ENCODE assay signal across 15 mouse cellular contexts in genomic region chr4:133121974-133122637, GRCm38 (mm10). TPM values are rescaled to one million over a fixed set of nuclear protein-coding genes. Genes with fewer than 3 reads are reported as not detected.
DNase-seq lines count a peak whose midpoint lies in the region; ATAC-seq and TF ChIP-seq lines count a peak whose summit lies in the region.
"Had no signal": no experiment of that assay in that cellular context is flagged by ENCODE, and none has a peak within 500 bp of the region (broad histone marks: within the 10 kb centered on the region; RNA-seq: fewer than 3 reads in every experiment).

No protein-coding gene starts in this region.

- 0 out of 2 replicates have a peak, but pooled peaks cover 5% of the 10 kb centered on the region for H3K9me3 ChIP-seq in heart, postnatal 0 days (replicated peaks; ENCODE audit: control insufficient read depth, low read length)
- peaks cover 4% of the 10 kb centered on the region for H3K9me3 ChIP-seq in heart, embryonic 12.5 days (replicated peaks)
- H3K9me3 ChIP-seq in stomach, embryonic 16.5 days (replicated peaks; ENCODE audit: control insufficient read depth, low read length) = no peaks in the 10 kb centered on the region
- H3K9me3 ChIP-seq: embryonic facial prominence, embryonic 10.5 days had no signal

- H3K27ac ChIP-seq in heart, postnatal 0 days (ENCODE audit: low read depth) = 0 out of 2 replicates have a peak overlapping the region, but pooled peaks have one; percentile 35
- no peak overlapping the region for H3K27ac ChIP-seq in heart, embryonic 12.5 days (ENCODE audit: poor library complexity, severe bottlenecking)
- H3K27ac ChIP-seq in stomach, embryonic 16.5 days (ENCODE audit: low read length) = peak overlapping the region; percentile 3; the same call in 1 of the 2 replicates
- H3K27ac ChIP-seq: hindbrain, embryonic 10.5 days; liver, embryonic 12.5 days had no signal

- peak; percentile 30 for DNase-seq in adrenal gland, adult 2 months
- DNase-seq in adrenal gland, adult 18-20 months (ENCODE audit: low spot score in 2 of 2) = no peak
- DNase-seq in heart, postnatal 0 days (ENCODE audit: low spot score) = no peak
- peak; percentile 7 for DNase-seq in retina, embryonic 14.5 days (ENCODE audit: low spot score)
- DNase-seq in retina, postnatal 1 day = no peak
- no peak for DNase-seq in frontal cortex, adult 2 months (ENCODE audit: extremely low spot score in 1 of 2, low spot score in 1 of 2)
- DNase-seq: adrenal gland, postnatal 36 days; cerebellum, adult 8-10 months; right cerebral cortex, postnatal 4 days; thymus, adult 18-20 months had no signal

- H3K27me3 ChIP-seq in heart, postnatal 0 days (ENCODE audit: control insufficient read depth, insufficient read depth, low read length) = no peaks in the 10 kb centered on the region
- no peaks in the 10 kb centered on the region for H3K27me3 ChIP-seq in heart, embryonic 12.5 days (replicated peaks)
- no peaks in the 10 kb centered on the region for H3K27me3 ChIP-seq in stomach, embryonic 16.5 days (ENCODE audit: control insufficient read depth, insufficient read depth, low read length)
- H3K27me3 ChIP-seq: liver, embryonic 12.5 days had no signal

- no peak overlapping the region for H3K4me2 ChIP-seq in heart, postnatal 0 days (ENCODE audit: low read depth, low read length)
- H3K4me2 ChIP-seq in heart, embryonic 12.5 days = no peak overlapping the region
- H3K4me2 ChIP-seq in stomach, embryonic 16.5 days (ENCODE audit: low read depth, low read length) = no peak overlapping the region
- H3K4me2 ChIP-seq: liver, embryonic 12.5 days had no signal

- H3K4me3 ChIP-seq in heart, postnatal 0 days (ENCODE audit: low read depth, low read length) = no peak overlapping the region
- no peak overlapping the region for H3K4me3 ChIP-seq in heart, embryonic 12.5 days
- H3K4me3 ChIP-seq in stomach, embryonic 16.5 days (replicated peaks; ENCODE audit: low read length) = no peak overlapping the region
- H3K4me3 ChIP-seq: embryonic facial prominence, embryonic 10.5 days; hindbrain, embryonic 10.5 days; liver, embryonic 12.5 days had no signal

- H3K4me1 ChIP-seq in heart, postnatal 0 days (ENCODE audit: control insufficient read depth, insufficient read depth) = peaks cover 16% of the 10 kb centered on the region
- H3K4me1 ChIP-seq in heart, embryonic 12.5 days (replicated peaks) = peaks cover 30% of the 10 kb centered on the region
- peaks cover 33% of the 10 kb centered on the region for H3K4me1 ChIP-seq in stomach, embryonic 16.5 days (ENCODE audit: control insufficient read depth, insufficient read depth, low read length)

- 26% methylated on average over 5 of the region's 5 CpGs for WGBS in heart, postnatal 0 days
- 24% methylated on average over 5 of the region's 5 CpGs for WGBS in heart, embryonic 12.5 days
- WGBS in stomach, embryonic 16.5 days = 25% methylated on average over 5 of the region's 5 CpGs

- H3K9ac ChIP-seq in heart, postnatal 0 days (replicated peaks; ENCODE audit: low read depth, low read length) = no peak overlapping the region
- no peak overlapping the region for H3K9ac ChIP-seq in heart, embryonic 12.5 days
- H3K9ac ChIP-seq in stomach, embryonic 16.5 days (ENCODE audit: low read length) = no peak overlapping the region
- H3K9ac ChIP-seq: liver, embryonic 12.5 days had no signal

- 0 out of 2 replicates have a peak, but pooled peaks have one; percentile 5 for ATAC-seq in heart, postnatal 0 days (ENCODE audit: insufficient read depth, low read depth)
- ATAC-seq in heart, embryonic 12.5 days (ENCODE audit: insufficient number of reproducible peaks, low FRiP score) = no peak
- ATAC-seq in stomach, embryonic 16.5 days (ENCODE audit: insufficient read depth, low FRiP score) = no peak
- ATAC-seq: liver, embryonic 12.5 days had no signal

- no peaks in the 10 kb centered on the region for H3K36me3 ChIP-seq in heart, postnatal 0 days (replicated peaks; ENCODE audit: control insufficient read depth, insufficient read depth, low read length)
- no peaks in the 10 kb centered on the region for H3K36me3 ChIP-seq in heart, embryonic 12.5 days
- no peaks in the 10 kb centered on the region for H3K36me3 ChIP-seq in stomach, embryonic 16.5 days (ENCODE audit: control insufficient read depth, insufficient read depth, low read length)
- H3K36me3 ChIP-seq: embryonic facial prominence, embryonic 10.5 days; hindbrain, embryonic 10.5 days; liver, embryonic 12.5 days had no signal

- no peak for TF ChIP-seq CTCF in heart, postnatal 0 days (IDR thresholded peaks at IDR 0.05; ENCODE audit: low read depth)

- TF ChIP-seq EP300 in heart, postnatal 0 days (IDR thresholded peaks at IDR 0.05; ENCODE audit: low read depth) = 0 out of 2 replicates have a peak, but pooled peaks have one; percentile 23

RNA-seq across cellular contexts. Expression of gene Wasf2, which starts 8.2 kb away (rescaled TPM):
- total RNA-seq in adrenal gland, adult 2 months (2021) = 100 to 1,000 TPM in 1 of 2 experiments, 10 to 100 TPM in 1; 99.4 to 130 TPM
- 43.2 and 57.0 TPM in 2 replicates for polyA plus RNA-seq in adrenal gland, adult 2 months (2012; rRNA removed)
- 100 to 1,000 TPM in 1 of 2 experiments, 10 to 100 TPM in 1; 97.5 to 102 TPM for total RNA-seq in adrenal gland, adult 18-20 months (2021)
- 54.5 and 119 TPM in 2 replicates for total RNA-seq in heart, postnatal 0 days (2014; rRNA removed; ENCODE audit: low replicate concordance)
- polyA plus RNA-seq in heart, postnatal 0 days (2015; fragmentation: Nextera tagmentation; extraction: Ambion mirVana) = 55.4 and 62.4 TPM in 2 replicates
- 68.5 and 70.1 TPM in 2 replicates for polyA plus RNA-seq in heart, embryonic 12.5 days (2016; fragmentation: Nextera tagmentation; extraction: Ambion mirVana)
- 84.3 and 98.6 TPM in 2 replicates for polyA plus RNA-seq in stomach, embryonic 16.5 days (2015; fragmentation: Nextera tagmentation; extraction: Ambion mirVana)
- polyA plus RNA-seq in frontal cortex, adult 2 months (2012; rRNA removed) = 14.2 and 16.3 TPM in 2 replicates

Comparison
In these comparisons a context has a peak if more than half of its experiments do, and no peak if none do; other contexts are left out.
1. DNase-seq: peak in adrenal gland, adult 2 months (single experiment) and retina, embryonic 14.5 days (single experiment); none in adrenal gland, adult 18-20 months (0 of 2), heart, postnatal 0 days (single experiment), retina, postnatal 1 day (single experiment) and frontal cortex, adult 2 months (0 of 2).